Mouse (Mus musculus): Measurements from ENCODE around the gene Nxf3. TPM values are rescaled to one million over a fixed set of nuclear protein-coding genes. Genes with fewer than 3 reads are reported as not detected.
"Not testable (repeated sequence)": the region's sequence is repeated elsewhere in the genome, so short reads cannot be mapped to it uniquely, and the experiment has no call there.

Nxf3 gene
- not detected for total RNA-seq (2021)
- long read RNA-seq, experiment 1, result 0 reads
- long read RNA-seq, experiment 2, result 0 reads

DNA sequence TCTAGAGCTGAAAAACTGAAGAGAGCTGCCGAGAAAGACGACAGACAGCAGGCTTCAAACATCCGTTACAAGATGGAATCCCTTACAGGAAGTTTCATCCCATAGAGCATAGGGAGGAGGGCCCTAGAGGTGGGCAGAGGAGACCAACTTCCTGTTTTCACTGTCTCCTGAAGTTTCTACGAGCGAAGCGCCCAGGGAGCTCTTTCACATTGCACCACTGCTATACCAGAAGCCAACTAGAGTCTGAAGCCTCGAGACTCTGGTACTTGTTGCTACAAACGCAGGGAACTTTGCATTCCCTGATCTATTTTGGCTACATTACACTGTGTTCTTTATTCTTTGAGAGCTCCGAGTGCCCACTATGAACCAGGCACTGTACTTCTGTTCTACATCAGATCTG lies at the start of gene Nxf3:
Gene Nxf3, minus strand, starts transcription at position 101 of the 400 bp plus-strand sequence.
- no peak for DNase-seq
- intact Hi-C loops (cut with DNase I; ENCODE audit: low total_unique reads), result no loop called here

DNA sequence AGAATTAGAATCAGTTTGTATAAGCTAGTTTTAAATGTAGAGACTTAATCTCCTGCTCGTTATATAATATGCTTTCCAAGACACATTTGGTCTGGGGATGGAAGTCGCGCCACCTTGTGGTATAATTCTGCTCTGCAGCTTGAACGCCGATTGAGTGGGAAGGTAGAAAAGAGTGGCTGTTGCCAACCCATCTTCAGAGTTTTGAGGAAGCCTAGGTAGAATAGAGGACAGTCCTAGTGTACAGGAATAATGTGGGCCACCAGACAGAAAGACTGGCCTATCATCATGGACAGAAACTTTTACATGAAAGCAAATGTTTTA lies 42.6 kb upstream of the Nxf3 start:
- intact Hi-C loops (cut with DNase I; ENCODE audit: low total_unique reads), result no loop called here
- no peak for DNase-seq

DNA sequence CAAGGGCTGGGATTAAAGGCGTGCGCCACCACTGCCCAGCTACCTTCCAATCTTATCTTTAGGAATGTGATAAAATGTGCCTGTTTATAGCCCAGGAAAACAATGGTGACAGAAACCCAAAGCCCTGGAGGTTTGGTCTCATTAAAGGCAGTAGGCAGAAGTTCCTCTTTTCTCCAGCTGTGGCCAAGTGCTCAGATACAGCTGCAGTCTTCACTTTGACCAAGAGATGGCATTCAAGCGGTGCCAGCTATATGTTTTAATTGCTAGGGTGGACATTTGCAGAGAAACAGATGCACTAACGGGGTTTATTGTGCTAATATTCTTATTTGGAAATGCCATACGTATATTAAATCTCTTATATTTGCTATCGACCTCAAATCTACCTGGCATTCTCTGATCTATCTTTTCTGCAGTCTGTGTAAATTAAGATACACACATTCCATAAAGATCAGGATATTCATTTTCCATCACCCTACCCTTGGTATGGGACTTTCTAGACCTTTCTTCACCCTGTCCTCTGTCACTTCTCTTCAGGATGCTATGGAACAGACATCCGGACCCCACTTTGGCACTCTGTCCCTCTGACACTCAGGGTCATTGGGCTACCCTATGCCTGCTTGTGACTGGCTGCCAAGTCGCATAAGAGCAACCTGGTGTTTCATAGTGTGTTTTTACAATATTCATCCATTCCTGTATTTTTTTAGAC lies 42.1 kb upstream of the Nxf3 start:
- no peak for DNase-seq

DNA sequence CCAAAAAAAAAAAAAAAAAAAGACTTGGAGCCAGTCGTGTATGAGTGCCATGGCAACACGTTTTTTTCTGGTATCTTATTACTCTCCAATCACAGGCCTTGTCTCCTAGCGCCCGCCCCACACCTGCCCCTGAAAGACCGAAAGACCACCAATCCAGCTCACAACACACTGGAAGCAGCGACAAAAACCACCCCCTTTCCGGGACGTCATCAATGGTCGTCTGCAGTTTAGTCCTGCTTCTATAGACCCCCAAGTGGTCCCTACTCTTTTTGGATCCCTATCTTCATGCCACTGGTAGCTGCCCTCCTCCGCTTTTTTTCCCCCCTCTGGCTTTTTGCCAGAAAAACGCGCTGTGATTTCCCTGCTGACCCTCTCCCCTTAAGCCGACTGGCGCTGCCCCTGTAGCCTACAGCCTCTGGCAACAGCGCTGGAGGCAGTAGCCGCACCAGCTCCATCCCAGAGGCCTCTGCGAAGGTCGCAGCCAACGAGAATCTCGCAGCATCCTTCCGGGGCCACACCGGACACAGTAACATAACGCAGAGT lies 30.4 kb upstream of the Nxf3 start:
- DNase-seq, result peak; percentile 4
- intact Hi-C loops (cut with DNase I; ENCODE audit: low total_unique reads), result no loop called here

More for the DNA sequence above, 42.1 kb upstream of the Nxf3 start:
- intact Hi-C loops (cut with DNase I; ENCODE audit: low total_unique reads), result no loop called here

DNA sequence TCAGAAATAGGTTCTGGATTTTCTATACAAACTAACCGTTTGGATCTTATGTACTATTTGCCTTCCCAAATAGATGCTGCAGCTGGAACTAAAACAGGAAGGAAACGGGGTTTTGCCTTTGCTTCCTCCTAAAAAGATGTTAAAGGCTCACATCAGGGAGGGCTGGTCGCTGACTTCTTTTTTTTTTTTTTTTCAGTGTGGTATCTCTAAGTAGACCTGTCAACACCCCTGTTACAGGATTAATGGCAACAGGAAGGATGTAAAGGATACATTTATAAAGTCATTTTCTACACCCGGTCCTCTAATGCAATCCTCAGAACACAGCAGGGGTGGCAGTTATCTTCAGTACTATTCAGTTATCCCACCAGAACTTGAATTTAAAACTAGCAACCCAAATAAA lies 30.0 kb upstream of the Nxf3 start:
- no peak for DNase-seq
- intact Hi-C loops (cut with DNase I; ENCODE audit: low total_unique reads), result no loop called here

DNA sequence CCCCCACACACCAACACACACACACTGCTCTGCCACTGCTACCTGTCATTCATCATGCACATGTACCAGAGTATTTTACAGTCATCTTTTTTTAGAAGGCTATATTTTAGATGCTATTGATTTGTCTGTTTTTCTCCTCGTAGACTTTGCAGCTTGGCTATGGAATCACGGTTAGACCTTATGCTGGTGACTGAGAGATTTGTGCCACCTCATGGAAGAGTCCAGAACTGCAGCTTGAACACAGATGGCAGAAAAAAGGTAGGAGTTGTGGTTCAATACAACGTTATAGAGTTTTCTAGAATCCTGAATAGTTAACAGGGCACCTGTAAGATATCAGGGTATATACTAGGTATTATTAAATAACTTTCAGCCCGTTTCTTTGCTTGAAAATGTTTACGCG lies 22.9 kb upstream of the Nxf3 start:
- intact Hi-C loops (cut with DNase I; ENCODE audit: low total_unique reads), result no loop called here
- no peak for DNase-seq

DNA sequence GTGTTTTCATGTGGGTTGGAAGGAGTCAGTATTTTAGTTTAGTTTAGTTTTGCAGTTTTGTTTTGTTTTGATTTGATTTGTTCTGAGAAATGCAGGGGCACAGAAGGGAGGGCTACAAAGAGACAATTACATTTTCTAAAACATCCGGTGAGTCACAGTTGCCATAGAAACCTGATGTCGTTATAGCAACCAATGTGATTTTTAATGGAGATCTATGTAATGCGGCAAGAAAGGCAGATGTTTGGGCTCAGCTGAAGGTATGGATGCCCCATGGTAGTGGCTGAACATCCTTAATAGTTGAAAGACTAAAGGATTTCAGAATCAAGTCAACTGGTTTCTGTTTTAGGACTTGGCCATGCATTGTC lies 19.7 kb upstream of the Nxf3 start:
- intact Hi-C loops (cut with DNase I; ENCODE audit: low total_unique reads), result no loop called here

DNA sequence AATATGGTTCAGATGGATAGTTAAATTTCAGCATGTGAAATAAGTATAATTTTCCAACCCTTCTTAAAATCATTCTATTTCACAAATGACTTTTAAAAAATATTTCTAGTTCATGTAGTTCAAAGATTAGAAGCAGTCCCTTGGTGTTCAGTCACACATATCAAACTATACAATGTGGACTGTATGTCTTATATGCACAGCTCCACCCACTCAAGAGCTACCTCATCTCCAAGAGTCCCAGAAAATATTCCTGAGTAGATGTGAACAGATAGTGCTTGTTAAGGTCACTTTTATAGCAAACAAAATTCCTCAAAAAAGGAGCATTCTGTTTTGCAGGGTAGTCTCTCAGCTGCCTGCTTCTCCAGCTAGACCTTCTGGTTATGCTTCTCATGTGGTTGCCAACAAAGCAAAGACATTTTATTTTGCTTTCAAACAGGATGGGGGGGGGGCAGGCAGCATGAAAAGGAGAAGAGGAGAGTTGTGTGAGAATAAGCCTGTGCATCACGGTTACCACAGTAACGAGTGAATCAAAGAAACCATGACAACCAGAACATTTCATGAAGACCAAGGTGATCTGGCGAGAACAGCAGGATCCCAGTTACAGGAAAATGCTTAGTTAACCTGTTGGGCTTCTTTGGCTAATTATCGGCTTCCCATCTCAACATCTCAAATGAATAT lies 19.1 kb upstream of the Nxf3 start:
- intact Hi-C loops (cut with DNase I; ENCODE audit: low total_unique reads), result no loop called here
- no peak for DNase-seq

More for the DNA sequence above, 19.7 kb upstream of the Nxf3 start:
- no peak for DNase-seq

DNA sequence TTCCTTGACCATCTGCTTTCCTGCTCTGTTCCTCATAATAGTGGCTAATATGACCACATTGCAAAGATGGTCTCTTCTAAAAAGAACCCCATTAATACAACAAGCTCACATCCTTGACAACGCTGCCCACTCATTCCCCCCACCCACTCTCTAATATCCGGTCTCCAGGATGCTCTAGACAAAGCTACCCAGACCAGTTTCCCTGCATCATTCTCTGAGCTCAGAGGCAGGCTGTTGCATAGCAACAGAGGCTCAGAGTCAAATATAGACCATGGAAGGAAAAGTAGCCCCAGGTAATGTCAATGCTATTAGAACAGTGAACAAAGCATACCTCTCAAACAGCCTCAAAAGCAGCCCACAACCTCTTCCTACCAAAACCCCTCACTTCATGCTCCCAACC lies 9.4 kb upstream of the Nxf3 start:
- no peak for DNase-seq
- intact Hi-C loops (cut with DNase I; ENCODE audit: low total_unique reads), result no loop called here

DNA sequence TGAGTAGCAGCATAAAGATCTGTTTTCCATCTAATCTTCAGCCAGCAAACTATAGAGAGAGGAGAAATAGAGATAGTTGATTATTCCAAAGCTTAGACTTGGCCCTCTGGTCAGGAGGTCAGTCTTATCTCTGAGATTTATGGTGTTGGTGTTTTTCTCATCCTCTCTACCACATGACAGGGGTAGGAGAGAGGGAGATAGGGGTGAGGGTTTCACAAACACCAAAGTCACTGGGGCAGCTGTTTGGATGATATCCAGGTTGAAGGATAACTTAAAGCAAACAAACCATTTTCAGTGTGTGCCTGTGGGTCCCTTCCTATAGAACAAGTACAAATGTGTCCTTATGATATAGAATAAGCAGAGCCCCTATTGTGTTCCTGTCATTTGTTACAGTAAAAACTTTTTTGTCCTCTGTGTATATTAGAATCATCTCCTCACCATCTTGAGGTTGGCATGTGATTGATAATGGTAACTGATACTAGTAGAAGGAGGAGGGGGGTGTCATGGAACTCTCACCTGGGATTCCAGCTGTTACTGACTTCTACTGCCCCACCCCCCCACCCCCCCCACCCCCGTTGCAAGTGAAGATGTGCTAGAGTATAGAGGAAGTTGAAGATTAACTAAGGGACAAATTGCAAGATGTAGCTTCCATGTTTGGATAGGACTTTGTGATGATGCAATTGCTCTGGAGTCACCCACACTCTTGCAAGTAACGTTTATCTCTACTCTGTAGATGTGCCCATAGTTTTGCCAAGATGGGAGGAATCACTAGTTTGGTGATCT lies 7.6 kb upstream of the Nxf3 start:
- no peak for DNase-seq
- intact Hi-C loops (cut with DNase I; ENCODE audit: low total_unique reads), result no loop called here

DNA sequence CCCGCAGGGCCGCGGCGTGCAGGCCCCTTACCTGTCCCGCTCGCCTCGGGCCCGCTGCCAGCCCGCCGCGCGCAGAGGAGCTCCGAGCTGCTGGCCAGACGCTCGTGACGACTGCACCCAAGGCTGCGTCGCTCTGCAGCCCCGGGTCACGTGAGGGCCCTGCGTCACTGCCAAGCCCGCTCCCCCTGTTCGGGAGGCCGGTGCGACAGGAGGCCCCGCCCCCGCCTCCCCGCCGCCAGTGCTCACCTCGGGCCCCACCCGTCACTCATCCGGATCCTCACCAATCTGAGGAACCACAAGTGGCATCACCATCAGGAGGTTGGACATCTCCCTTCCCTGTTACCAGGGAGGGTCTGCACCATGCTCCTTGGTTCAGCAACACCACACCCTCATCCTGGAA lies 17.0 kb downstream of the Nxf3 start, which contains the start of gene Bex2:
Gene Bex2, minus strand, starts transcription at position 217 of the 400 bp plus-strand sequence.
- intact Hi-C loops (cut with DNase I; ENCODE audit: low total_unique reads); DNase-seq: not testable (repeated sequence)

DNA sequence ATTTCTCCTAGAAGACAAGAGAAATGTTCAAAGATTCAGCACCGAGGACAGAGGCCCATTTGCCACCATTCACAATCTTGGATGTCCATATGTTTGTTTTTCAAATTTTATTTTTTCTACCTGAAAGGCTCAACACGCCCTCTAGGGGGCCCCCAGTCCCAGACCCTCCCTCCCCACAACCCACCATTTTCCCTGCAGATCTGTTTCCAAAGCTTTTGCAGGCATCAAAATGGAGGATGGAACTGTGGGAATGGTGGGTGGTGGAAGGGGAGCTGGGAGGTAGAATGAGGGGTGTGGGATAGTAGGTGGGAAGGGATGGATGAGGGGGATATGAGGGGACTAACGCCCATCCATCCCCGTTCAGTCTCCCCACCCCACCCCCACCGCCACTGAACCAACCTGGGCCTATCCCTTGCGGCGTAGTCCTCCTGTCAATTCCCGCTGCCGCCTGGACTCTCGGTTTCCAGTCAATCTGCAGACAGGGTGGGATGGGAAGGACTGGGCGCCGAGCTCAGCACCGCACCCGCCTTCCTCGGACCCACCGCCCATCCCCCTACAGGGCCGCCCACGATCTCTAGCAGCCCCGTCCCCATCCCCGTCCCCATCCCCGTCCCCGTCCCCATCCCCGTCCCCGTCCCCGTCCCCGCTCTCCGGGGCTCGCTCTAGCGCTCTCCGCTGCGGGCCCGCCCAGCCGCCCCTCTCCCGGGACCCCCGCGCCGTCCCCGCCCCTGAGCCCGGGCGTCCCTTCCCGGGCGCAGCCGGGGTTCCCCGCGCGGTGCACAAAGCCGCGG lies 17.7 kb downstream of the Nxf3 start:
- intact Hi-C loops (cut with DNase I; ENCODE audit: low total_unique reads); DNase-seq: not testable (repeated sequence)

DNA sequence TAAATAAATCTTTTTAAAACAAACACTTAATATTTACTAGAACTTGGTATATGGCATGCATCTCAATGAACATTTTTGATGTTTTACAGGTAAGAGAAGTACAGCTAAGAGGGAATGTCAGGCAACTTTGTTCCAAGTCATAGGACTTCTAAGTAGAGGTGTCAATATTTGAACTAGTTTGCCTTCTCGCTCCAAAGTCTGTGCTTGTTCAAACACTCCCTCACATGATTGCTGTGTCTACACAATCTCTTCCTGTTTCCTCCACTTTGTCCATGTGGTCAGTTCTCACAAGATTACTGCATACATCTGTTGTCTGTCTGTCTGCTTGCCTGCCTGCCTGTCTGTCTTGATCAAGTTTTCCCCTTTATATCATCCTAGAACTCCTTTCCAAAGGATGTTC lies 24.4 kb downstream of the Nxf3 start:
- intact Hi-C loops (cut with DNase I; ENCODE audit: low total_unique reads), result no loop called here
- no peak for DNase-seq

DNA sequence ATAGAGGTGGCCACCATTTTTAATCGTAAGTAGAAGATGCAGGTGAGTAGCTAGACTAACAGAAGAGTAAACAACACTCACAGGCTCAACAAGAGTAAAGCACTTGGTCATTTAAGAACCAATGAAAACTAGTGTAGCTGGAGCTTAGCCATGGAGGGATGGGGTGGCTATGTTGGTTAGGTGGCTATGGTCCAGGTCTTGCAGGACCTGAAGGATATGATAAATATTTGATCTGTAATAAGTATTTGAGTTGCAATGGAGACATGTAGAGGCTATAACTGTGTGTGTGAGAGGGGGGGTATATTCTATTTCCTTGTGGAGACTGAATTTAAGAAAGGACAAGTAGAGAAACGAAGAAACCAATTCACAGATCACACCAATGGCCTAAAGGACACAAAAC lies 33.8 kb downstream of the Nxf3 start:
- intact Hi-C loops (cut with DNase I; ENCODE audit: low total_unique reads), result no loop called here
- DNase-seq, result no peak

DNA sequence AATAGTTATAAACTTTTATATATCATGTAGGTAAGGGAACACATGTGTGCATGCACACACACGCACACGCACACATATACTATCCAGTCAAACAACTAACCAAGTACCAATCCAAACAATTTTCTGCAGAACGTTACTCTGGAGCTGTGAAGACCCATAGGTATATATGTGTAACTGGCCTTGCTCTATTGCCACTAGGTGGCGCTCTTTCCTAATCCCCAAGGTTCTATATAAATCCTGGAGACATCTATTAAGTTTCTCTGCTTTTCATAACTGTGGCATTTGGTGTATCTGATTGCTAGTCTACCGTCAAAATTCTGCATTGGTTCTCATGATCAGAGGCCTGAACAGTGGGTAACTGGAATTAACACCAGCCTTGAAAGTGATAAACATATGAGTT lies 37.5 kb downstream of the Nxf3 start:
- intact Hi-C loops (cut with DNase I; ENCODE audit: low total_unique reads), result loop anchor here (5.0 to 10.0 kb wide), 2 partner anchors 257 to 275 kb away; no protein-coding TSS in a partner anchor

DNA sequence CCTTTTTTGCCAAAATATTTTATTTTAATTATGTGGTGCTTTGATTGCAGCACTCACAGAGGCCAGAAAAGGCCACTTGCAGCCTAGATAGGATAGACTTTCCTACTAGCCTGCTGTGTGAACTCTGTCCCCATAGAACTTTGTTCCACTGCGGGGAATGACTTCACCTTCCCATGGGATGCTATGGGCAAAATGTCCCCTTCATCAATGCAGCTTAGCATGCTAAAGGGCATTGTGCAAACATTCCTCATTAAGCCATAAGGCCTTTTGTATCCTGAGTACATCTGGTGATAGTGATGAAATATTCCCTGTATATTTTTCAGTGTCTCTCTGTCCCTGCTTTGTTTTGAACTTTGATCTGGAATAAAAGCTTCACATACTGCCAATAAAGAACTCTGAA lies 41.3 kb downstream of the Nxf3 start:
- DNase-seq, result no peak
- intact Hi-C loops (cut with DNase I; ENCODE audit: low total_unique reads), result loop anchor here (10.0 kb wide), 1 partner anchor 261 kb away; no protein-coding TSS in a partner anchor

More for the DNA sequence above, 37.5 kb downstream of the Nxf3 start:
- peak; percentile 19 for DNase-seq

DNA sequence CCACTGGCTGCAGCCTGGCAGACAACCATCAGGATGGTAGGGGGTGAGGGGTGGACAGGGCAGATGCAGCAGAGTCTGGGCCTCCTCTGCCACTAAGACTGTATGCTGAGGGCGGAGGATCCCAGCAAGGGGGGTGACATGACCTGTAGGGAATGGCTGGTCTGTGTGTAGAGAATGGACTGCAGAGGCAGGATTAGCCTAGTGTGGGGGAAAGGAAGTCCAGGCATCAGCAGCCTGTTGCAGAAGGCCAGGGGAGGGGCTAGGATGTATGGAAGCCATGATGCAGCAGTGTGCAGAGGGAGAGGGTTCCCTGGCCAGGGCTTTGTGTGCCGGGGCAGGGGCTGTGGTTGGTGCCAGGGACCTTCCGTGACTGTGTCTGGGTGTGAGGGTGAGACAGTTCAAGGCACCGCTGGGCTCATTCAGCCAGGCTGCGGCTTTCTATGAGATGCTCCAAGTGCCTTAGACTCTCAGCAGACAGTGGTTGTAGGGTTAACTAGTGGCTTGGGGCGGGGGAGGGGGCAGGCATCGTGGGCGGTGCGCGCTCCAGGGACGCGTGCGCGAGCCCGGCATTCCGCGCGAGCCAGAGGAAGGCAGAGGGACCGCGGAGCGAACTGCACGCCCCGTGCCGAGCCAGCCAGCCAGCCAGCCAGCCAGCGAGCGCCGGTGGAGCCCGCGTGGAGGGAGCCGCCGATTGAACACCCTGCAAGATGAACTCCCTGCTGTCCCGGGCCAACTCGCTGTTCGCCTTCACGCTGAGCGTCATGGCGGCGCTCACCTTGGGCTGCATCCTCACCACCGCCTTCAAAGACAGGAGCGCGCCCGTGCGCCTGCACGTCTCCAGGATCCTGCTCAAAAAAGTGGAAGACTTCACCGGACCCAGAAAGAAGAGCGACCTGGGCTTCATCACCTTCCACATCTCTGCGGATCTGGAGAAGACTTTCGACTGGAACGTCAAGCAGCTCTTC lies 52.0 kb downstream of the Nxf3 start, which contains the start of gene Arxes1:
Gene Arxes1, plus strand, starts transcription at position 569 of the 965 bp plus-strand sequence.
- peak; percentile 15 for DNase-seq
- intact Hi-C loops (cut with DNase I; ENCODE audit: low total_unique reads), result not testable (repeated sequence)

DNA sequence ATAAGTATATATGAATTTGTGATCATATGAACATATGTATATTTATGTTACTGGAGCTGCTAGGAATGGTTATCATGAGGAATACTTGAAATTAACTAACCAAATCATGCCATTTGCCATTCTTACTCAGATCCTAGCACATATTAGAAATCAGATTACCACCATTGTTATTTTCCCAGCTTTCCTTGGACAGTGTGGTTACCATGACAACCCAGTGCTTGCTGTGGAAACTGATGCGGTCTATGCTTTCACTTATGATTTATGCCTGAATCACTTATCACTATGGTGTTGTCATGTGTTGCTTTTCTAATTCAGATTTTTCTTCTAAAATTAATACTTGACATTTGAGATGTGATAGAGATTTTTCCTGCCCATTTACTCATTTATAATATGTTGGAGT lies 54.7 kb downstream of the Nxf3 start:
- intact Hi-C loops (cut with DNase I; ENCODE audit: low total_unique reads), result no loop called here
- DNase-seq, result no peak
